Mouse (Mus musculus) adrenal gland, postnatal 10 days (tissue): Measurements from ENCODE around the gene Bzw1. TPM values are rescaled to one million over a fixed set of nuclear protein-coding genes. Genes with fewer than 3 reads are reported as not detected.

Experiments
- total RNA-seq, 2 experiments: library from RNA; stranded (reverse); gene quantifications; 2 replicates each; pipeline ENCODE4 v1.2.3; 2021

Bzw1 gene
- total RNA-seq, 2 experiments from 2014 or later: 151 to 169 TPM

Other genes with a start within 250 kb of the Bzw1 start
- under 1 TPM; 0.06 to 0.15 TPM for gene Aox4, start 182.5 kb upstream of the Bzw1 start, total RNA-seq
- gene Aox2, start 114.6 kb upstream of the Bzw1 start, total RNA-seq: under 1 TPM; 0.06 to 0.12 TPM
- gene Clk1, start 31.2 kb downstream of the Bzw1 start, total RNA-seq: 100 to 1,000 TPM; 110 to 152 TPM
- 10 to 100 TPM; 18.2 to 21.1 TPM for gene Nif3l1, start 52.3 kb downstream of the Bzw1 start, total RNA-seq
- gene Ppil3, start 52.6 kb downstream of the Bzw1 start, total RNA-seq: 10 to 100 TPM; 29.7 to 30.1 TPM
- gene Orc2, start 112.2 kb downstream of the Bzw1 start, total RNA-seq: 10 to 100 TPM; 21.3 to 25.5 TPM
- gene Fam126b, start 193.4 kb downstream of the Bzw1 start, total RNA-seq: 10 to 100 TPM; 39.3 to 45.0 TPM
- gene Ndufb3, start 193.5 kb downstream of the Bzw1 start, total RNA-seq: 100 to 1,000 TPM; 236 to 243 TPM